Mouse (Mus musculus) spleen, postnatal 36 days (tissue): Measurements from ENCODE around the gene Tpcn1.
"Not testable (repeated sequence)": the region's sequence is repeated elsewhere in the genome, so short reads cannot be mapped to it uniquely, and the experiment has no call there.

Experiments used
- DNase-seq, 2 experiments: peaks; one replicate each; pipeline ENCODE4 v3.0.0; 2022; ENCODE audit warnings: low spot score in 2 of 2, mixed read lengths in 1 of 2

Gene Tpcn1

DNA sequence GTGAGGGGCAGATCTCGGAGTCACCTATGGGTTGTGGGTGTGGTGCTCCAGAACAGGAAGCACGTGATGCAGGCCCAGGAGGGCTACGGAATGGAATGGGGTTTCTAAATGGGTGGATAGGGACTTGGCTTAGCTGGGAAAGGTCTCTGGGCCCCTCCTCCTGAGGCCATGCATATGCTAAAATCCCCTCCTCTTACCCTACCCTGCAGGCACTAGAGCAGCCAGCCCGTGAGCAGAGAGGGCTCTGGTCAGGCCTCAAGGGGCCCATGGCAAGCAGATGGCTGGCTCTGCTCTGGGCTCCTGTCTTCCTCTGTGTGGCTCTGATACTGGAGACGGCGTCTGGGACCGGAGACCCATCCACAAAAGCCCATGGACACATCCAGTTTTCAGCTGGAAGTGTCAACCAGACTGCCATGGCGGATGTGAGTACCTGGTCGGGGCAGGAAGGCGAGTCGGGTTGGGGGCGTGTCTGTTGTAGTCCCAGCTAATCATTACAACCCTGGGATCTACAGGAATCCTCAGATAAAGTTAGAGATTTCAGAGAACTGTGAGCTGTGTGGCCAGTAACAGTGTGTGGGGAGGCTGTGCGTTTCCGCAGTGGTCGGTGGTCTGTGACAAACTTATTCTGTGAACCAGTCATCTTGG, 75.4 kb downstream of the Tpcn1 start:
- DNase-seq: no peak

DNA sequence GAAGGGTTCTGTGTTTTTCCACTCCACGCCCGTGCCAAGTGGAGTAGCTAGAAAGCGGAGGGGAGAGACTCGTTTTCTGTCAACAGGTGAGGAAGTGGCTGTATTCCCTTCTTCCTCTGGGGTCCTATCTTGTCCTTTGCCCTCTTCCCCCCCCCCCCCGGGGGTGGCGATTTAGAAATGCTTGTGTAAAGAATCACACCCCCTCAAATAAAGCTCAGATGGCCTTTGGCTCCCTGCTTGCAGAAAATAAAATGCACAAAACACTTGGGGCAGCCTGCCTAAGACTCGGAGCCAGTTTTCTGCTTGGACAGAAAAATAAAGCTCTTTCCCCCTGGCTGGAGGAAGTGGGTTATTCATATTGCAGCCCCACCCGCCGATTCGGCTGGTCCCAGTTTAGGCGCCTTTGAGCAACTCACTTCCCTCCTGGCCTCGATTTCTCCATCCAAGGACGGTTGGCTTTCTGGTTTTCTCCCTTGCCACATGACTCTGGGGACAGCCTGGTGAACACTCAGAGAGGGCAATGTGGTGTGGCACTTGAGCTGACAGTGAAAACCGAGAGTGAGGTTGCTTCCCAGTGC, 76.7 kb downstream of the Tpcn1 start:
- DNase-seq: peak in 1 of 2 experiments; percentile 46

DNA sequence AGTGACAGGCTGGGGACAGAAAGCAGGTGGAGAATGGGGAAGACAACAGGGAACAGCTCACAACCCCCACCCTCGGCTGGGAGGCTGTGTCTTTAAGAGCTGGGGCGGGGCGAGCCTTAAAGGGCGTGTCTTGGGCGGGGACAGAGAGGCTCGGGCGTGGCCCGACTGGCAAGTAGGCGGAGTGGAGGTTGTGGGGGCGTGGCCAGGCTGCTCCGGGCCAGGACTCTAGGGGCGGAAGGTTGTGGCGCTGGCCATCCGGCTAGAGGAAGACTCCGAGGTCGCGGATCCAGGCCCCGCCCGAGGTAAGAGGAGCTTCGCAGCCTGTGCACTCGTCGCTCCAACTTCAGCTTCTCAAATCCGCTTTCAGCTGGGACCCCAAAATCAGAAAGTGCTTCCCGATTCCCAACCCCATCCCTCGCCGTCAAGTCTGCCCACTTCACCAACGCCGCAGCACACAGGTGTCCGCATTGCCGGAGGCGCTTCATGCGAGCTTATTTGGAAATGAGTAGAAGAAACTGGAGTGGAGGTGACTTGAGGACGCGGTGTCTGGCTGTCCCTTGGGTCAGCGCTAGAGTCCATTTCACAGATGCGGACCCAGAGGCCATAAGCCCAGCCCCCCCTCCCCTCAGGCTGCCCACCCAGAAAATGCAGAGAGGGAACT, 77.4 kb downstream of the Tpcn1 start, which contains the start of gene Slc8b1:
TSS of gene Slc8b1 (plus strand) at position 187 of the 661 bp plus-strand sequence.
- peak; percentile 94 to 95 for DNase-seq

DNA sequence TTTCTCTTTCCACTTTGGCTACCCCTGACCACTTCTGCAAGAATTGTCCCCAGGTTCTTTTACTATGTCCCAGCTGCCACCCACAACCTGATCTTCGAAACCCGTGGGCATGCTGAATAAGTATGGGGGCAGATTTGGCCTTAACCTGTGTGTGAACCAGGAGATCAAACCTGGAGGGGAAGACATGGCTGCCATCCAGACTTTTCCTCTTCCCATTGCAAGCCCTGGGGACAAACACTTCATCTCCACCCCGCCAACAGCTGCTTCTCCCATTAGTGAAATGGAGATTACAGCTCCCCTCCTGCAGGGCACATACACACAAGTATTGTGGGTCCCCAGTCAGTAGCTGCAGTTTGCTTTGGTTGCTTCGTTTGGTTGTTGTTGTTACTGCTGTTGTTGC, 81.2 kb downstream of the Tpcn1 start:
- DNase-seq: no peak

DNA sequence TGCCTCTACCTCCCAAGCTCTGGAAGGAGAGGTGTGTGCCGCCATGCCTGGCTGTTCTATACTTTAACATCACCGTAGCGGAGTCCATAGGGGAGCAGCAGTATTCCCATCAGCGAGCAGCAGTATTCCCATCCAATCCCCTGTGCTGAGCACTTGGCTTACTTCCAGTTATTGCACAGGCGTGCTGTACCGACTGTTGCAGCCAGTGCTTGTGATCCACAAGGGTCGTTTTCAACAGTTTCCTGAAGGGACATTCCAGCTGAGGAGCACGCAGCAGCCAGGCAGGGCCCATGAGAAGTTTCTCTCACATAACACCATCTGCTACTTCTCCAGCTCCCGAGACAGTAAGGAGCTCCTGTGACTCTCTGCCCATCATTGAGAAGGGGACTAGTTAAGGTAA, 82.0 kb downstream of the Tpcn1 start:
- no peak for DNase-seq

DNA sequence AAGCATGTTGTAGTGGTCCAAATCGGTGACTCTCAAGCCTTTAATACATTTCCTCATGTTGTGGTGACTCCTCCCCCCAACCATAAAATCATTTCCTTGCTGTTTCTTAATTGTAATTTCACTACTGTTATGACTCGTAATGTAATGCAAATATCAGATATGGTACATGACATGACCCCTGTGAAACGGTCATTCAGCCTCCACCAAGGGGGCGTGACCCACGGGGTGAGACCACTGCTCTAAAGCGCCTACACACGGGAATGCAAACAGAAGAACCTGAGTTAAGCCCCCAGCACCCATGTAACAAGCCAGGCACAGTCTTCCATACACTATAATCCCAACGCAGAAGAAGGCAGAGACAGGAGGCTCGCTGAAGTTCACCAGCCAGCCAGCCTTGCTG, 82.7 kb downstream of the Tpcn1 start:
- DNase-seq: no peak

DNA sequence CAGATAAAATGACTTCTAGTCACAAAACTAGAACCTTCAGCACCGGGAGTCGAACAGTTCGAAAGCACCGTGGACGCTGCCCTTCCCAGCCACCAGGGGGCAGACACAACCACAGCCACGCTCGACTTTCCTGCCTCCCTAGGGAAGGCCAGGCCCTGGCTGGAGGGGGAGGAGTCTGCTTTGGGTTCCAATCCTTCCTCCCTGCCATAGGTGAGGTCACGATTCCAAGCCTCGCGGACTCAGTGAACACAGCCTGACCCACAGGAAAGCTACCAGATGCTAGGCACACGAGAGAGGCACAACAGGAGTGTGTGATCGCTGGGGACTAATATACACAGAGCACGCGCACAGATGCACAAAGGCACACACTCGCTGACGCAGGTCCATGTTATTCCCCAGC, 83.1 kb downstream of the Tpcn1 start:
- peak; percentile 45 to 61 for DNase-seq

DNA sequence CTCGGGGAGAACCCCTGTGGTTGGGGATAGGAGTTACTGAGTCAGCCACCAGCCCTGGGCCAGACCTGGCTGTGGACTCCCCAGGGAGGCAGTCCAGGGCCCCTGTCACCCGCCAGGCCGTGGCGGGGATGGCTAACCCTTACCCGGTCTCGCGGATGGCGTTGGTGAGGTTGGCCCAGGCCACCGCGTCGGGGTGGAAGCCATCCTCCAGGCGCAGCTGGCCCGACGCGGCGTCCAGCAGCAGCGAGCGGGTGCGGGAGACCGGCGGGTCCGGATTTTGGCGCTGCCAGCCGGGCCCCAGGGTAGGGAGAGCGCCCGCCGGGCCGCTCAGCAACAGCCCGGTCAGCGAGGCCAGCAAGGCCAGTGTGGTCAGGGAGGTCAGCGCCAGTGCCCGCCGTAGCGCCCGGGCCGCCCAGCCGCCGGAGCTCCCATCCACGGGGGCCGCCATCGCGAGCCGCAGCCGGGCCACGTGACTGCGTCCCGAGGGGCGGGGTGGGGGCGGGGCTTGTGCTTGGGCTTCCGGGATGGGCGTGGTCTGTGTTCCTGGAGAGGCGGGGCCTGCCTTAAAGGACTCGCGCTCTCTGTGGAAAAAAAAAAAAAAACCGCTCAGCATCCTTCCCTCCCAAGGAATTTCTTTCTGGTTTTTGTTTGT, 85.2 kb downstream of the Tpcn1 start, which contains the start of gene Plbd2:
TSS of gene Plbd2 (minus strand) at position 482 of the 652 bp plus-strand sequence.
- peak; percentile 69 to 79 for DNase-seq

DNA sequence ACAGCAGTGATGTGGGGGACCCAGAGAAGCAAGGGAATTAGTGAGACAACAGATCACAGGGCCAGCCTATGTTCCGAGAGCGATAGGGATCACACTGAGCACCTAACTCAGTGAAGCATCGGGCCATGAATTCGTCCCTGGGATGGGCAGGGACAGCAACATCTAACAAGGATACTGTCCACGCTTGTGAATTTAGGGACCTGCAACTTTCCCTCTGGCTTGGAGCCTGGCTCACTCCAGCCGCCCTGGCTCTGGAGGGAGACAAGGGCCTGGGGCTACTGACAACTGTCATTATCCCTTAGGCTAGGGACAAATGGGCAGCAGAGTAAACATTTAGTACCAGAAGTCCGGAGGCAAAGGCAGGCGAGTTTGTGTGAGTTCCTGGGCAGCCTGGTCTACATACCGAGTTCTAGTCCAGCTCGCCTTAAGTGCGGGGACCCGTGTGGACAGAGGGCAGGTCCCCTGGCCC, 85.8 kb downstream of the Tpcn1 start:
- no peak for DNase-seq

DNA sequence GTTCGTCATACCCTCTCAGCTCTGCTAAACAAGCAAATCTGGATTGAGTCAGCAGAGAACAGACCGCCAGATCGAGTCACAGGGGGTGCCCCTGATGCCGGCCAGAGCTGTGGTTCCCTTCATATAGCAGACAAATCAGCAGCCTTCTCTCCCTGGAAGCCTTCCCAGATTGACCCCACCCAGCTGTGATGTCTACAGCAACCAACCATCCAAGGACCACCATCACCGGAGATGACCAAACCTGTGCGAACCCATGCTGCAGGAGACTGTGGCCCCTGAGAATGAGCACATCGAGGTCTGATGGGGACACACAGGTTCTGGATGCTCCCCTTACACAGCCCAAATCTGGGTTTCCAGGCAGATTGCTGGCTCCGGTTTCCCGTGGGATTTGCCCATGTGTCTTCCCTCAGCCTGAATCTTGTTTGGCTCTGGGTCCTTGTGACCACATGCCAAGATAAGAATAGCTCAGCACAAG, 86.3 kb downstream of the Tpcn1 start:
- no peak for DNase-seq

DNA sequence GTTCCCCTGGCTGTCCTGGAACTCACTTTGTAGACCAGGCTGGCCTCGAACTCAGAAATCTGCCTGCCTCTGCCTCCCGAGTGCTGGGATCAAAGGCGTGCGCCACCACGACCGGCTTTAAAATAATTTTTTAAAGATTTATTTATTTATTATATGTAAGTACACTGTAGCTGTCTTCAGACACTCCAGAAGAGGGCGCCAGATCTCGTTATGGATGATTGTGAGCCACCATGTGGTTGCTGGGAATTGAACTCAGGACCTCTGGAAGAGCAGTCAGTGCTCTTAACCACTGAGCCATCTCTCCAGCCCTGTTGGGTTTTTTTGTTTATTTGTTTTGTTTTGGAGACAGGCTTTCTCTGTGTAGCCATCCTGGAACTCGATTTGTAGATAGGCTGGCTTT, 87.9 kb downstream of the Tpcn1 start:
- not testable (repeated sequence) for DNase-seq

DNA sequence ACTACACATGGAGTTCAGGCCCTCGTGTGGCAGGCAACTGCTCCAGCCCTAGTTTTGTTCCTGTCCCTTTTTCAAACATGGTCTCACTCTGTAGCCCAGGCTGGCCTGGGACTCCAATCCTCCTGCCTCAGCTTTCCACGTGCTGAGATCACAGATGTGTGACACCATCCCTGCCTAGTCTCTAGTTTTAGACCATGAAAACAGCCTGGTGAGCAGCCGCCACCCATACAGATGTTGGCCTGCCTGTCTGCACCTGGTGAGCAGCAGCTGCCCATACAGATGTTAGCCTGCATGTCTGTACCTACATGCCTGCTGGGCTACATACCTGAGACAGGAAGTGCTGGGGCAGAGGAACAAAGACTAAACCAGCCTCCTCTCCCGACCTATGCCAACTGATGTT, 89.3 kb downstream of the Tpcn1 start:
- no peak for DNase-seq

DNA sequence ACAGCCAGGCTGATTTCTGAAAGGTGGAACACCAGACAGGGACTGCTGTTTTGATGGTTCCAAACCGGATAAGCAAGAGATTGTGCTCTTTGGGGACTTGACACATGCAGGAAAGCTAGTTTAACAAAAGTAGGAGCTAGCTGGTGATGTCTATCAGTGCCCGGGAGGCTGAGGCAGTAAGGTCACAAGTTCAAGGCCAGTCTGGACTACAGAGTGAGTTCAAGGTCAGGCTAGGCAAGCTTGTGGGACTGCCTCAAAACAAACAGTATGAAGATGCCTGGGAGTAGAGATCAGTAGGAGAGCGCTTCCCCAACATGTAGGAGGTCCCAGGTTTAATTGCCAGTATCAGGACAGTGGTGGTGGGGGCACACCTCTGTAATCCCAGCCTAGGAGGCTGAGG, 91.4 kb downstream of the Tpcn1 start:
- no peak for DNase-seq

DNA sequence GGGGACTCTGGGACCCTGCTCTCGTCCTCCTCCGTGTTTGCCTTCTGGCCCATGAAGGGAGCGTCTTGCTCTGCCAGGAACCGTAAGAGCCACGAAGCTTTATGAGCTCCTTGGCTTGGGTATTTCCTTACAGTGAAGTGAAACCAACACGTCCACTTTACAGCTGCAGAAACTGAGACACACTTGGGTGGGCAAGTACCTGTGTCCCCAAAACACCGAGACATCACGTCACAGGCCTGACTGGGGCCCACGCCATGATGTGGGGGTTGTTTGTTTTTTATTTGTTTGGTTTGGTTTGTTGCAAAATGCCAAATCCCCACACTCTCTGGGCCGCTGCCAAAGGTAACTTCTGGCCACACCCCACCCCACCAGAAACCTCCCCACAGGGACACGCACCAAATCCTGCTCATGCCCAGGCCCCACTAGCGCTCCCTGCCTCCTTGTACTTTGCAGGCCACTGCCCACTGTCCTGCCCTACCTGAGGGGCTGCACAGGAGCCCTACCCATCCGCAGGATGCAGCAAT, 92.7 kb downstream of the Tpcn1 start:
- peak; percentile 41 to 43 for DNase-seq

DNA sequence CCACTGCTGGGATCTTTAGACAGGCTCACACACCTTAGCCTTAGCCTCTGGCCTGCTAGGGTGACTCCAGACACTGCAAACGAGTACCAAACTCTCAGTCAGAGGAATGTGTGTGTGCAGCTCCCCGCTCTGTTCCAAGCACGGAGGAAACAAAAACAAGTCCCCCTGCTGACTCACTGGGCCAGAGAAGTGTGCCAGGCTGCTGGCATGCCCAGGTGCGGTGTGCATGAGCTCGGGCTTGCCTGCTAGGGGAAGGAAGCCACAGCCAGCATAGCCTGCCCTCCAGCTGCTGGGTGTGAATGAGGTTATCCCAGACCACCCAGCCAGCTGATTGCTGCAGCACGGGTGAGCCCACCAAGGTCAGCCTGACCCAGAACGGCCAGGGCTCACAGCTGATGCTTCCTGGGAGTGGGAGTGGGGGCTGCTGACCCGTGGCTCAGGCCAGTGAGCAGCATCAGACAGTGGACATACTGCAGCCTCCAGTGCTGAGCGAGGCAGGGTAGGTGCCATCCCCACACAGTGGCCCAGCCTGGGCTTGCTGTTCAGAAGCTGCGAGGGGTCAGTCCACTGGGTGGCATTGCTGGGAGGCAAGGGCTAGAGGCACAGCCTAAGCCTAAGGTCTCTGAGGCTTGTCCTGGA, 93.3 kb downstream of the Tpcn1 start:
- DNase-seq: no peak

DNA sequence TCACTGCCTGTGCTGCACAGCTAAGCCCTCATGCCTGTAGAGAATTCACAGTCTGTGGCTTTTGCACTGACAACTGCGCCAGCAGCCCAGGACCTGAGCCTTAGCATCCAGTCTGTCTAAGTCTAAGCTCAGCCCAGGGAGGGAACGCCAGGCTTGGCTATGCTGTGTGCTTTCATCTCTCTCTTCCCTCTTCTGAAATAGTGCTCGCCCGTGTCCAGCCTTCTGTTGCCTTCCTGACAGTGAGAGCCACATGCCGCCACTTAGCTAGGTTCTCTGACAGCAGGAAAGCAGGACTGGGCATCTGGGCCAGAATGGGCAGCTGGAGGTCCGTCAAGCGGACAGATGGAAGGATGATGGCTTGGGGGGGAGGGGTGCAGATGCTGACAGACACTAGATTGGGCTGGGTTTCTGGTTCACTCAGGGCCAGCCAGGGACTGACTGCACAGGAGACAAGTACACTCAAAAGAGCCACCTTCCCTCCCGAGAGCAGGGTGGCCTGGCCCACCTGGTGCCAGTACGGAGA, 94.5 kb downstream of the Tpcn1 start:
- no peak for DNase-seq

DNA sequence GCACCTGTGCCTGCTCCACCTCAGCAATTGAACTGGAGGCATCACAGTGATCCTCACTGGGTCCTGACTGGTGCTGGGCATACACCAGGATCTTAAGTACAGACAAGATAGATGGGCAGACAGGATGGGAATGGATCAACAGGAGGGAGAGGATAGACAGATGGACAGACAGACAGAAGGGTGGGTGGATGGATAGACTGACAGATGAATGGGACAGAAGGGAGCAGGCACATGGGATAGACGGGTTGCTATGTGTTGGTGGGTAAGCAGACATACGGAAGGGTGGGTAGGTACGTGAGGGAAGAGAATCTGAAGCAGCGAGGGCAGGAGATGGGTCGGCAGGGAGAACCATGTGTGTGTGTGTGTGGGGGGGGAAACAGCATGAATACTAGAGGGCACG, 95.0 kb downstream of the Tpcn1 start:
- DNase-seq: no peak

DNA sequence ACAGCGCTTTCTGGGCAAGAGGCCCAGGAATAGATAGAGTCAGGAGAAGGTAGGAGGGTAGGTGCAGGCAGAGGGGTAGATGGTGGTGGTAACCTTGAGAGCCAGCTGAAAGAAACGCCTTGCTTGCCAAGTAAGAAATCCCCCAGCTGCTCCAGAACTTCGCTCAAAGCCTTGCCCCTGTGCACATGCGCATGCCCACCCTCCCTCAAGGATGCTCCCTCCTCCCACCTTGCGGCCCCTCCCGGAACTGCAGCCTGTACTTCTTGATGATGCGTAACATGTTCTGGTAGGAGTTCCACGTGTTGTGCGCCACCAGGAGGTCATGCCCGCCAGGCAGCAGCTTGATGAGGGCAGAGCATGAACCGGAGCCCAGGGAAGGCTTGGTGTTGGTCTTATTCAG, 96.0 kb downstream of the Tpcn1 start:
- DNase-seq: no peak

DNA sequence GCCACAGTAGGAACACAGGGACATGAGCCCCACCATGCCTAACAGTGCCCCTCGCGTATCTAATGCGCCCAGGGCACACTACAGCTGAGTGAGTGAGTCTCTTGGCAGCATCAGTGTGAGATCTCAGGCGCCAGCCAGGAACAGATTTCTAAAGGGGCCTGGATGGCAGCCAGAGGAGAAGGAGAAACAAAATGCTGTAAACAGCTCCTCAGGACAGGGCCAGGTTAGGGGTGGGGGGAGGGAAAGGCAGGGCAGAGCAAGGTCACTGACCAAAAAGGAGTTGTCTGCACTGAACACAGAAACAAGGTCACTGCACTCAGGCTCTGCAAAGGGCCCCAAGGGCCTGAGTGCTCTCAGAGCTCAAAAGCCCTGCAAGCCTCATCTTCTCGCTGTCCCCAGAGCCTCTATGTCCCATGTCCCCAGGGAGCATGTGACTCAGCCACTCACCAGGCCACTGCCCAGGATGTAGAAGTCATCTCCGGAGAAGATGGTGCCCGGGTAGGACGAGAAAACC, 97.7 kb downstream of the Tpcn1 start:
- DNase-seq: no peak

DNA sequence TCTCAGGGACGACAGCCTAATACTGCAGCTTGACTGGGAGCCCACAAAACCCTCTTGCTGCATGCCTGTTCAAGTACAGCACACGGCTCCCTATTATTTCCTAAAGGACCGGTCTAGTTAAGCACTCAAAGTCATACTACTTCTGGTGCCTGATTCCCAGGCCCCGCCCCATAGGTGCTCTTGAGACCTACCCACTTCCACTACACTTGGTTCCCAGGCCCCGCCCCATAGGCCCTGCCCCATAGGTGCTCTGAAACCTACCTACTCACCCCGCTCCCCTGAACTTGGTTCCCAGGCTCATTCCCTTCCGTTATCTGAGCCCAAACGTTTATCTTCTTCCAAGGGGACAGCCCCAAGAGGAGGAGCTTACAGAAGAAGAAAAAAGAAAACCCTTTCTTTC, 100.6 kb downstream of the Tpcn1 start:
- no peak for DNase-seq
